Mouse (Mus musculus) olfactory bulb, adult 2 months (tissue): Measurements from ENCODE around the gene Apod.

Experiments used
- CTCF ChIP-seq: fragments of 200-500 bp; IDR thresholded peaks from 2 replicates; pipeline ENCODE4 v1.5.1; 2012; ENCODE audit warnings: low read depth, mild to moderate bottlenecking, low read length, moderate library complexity; ENCODE audit not compliant: insufficient read depth
- POLR2A ChIP-seq: fragments of 200-500 bp; IDR thresholded peaks from 2 replicates; pipeline ENCODE4 v1.6.1; 2012; ENCODE audit warnings: mild to moderate bottlenecking, low read depth, low read length, moderate library complexity; ENCODE audit not compliant: insufficient read depth

- TF ChIP-seq POLR2A, result no peak
- TF ChIP-seq CTCF, result no peak
These were observed 18.0 kb upstream of the Apod start for GRCm38 (mm10) chr16:31332586-31332985.
